Mouse (Mus musculus): ENCODE data around the gene Chst3.

DNA sequence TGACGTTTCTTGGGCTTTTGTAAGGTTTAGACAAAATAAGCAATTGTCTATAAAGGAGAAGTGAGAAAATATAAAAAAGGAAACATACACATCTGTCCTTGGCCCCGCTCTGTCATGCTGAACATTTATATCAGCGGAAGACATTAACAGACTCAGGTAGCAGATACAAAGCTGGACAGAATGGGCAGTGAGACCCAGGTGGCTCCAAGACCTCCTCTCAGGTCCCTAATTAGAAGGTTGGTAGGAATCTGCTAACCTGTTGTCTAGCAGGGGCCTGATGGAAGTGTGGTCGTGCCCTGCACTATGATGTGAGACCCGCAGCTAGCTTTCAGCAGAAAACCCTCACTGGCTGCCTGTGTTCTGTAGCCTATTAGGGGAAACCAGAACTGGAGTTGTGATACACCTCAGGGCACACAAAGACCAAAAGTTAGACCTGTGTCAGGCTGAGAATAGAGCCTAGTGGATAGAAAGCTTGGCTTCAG is 1.0 kb upstream of the Chst3 start:
- TF ChIP-seq CTCF (IDR thresholded peaks at IDR 0.05; ENCODE audit: insufficient read depth, low read length) (no peak), POLR2A (IDR thresholded peaks at IDR 0.05; ENCODE audit: borderline replicate concordance, extremely low read depth, low read depth, low read length) (no peak)
